Mouse (Mus musculus): ENCODE measurements at regions not wholly inside any gene's neighbourhood (a gene's known extent, or its start where the extent isn't known, plus 50 kb on each side); places are given as distances from the start of the nearest gene placed in this dataset.

DNA sequence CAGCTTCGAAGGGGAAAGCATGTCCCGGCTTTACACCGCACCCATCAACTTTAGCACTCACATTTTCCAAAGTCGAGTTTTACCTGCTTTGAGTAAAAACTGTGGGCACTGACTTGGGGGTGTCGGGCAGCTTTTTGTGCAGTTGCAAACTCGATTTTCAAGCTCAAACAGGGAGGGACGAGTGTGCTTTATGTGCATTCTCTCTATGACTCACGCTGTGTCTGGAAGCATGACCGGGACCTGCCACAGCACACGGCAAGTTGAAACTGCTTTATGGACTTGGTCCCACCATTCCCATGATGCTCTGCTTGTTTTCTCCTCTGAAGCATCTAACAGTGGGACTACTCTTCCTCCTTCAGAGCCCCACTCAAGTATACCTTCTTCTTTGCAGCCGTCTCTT lies 174.8 kb downstream of the Sox2 start:
- no peak for ATAC-seq

DNA sequence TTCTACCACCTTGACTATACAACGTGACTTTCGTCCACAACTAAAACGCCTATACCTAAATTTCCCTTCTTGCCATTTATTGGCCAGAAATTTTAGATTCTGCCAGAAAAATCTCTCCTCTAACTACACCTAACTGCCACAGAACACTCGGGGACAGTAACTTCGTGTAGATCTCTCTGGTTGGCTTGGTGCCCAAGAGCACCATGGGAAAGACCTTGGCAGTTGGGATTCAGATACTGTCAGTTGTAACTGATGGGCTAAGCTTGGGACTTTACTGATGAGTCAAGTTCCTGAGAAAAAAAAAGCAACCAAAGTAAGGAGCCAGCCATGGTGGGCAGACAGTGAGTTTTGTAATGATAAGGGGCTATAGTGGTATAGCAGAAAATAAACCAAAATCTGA lies 176.2 kb downstream of the Sox2 start:
- 91% methylated on average over 5 of the region's 5 CpGs for WGBS
- H3K4me1 ChIP-seq (ENCODE audit: control insufficient read depth, insufficient read depth, low read length) = no peaks in the 10 kb centered on the region
- H3K9ac ChIP-seq (ENCODE audit: low read depth, low read length) = no peak overlapping the region
- H3K36me3 ChIP-seq (ENCODE audit: control insufficient read depth, insufficient read depth, low read length) = no peaks in the 10 kb centered on the region
- no peak overlapping the region for H3K4me2 ChIP-seq (ENCODE audit: low read length)
- no peak overlapping the region for H3K4me3 ChIP-seq (ENCODE audit: low read depth, low read length)
- H3K27me3 ChIP-seq (ENCODE audit: control insufficient read depth, insufficient read depth, low read depth, low read length) = no peaks in the 10 kb centered on the region
- ATAC-seq = no peak
- no peak overlapping the region for H3K27ac ChIP-seq (ENCODE audit: low read length)
- H3K9me3 ChIP-seq (replicated peaks; ENCODE audit: control insufficient read depth, low read length, poor library complexity, severe bottlenecking) = no peaks in the 10 kb centered on the region

More for the DNA sequence above, 174.8 kb downstream of the Sox2 start:
- Histone ChIP-seq H3K9me3 (replicated peaks; ENCODE audit: control insufficient read depth, low read length, poor library complexity, severe bottlenecking) (no peaks in the 10 kb centered on the region), H3K4me1 (ENCODE audit: control insufficient read depth, insufficient read depth, low read length) (no peaks in the 10 kb centered on the region), H3K27me3 (ENCODE audit: control insufficient read depth, insufficient read depth, low read depth, low read length) (no peaks in the 10 kb centered on the region), H3K4me3 (ENCODE audit: low read depth, low read length) (no peak overlapping the region), H3K9ac (ENCODE audit: low read depth, low read length) (no peak overlapping the region), H3K36me3 (ENCODE audit: control insufficient read depth, insufficient read depth, low read length) (no peaks in the 10 kb centered on the region), H3K27ac (ENCODE audit: low read length) (no peak overlapping the region), H3K4me2 (ENCODE audit: low read length) (no peak overlapping the region)
- 88% methylated on average over 11 of the region's 11 CpGs for WGBS

DNA sequence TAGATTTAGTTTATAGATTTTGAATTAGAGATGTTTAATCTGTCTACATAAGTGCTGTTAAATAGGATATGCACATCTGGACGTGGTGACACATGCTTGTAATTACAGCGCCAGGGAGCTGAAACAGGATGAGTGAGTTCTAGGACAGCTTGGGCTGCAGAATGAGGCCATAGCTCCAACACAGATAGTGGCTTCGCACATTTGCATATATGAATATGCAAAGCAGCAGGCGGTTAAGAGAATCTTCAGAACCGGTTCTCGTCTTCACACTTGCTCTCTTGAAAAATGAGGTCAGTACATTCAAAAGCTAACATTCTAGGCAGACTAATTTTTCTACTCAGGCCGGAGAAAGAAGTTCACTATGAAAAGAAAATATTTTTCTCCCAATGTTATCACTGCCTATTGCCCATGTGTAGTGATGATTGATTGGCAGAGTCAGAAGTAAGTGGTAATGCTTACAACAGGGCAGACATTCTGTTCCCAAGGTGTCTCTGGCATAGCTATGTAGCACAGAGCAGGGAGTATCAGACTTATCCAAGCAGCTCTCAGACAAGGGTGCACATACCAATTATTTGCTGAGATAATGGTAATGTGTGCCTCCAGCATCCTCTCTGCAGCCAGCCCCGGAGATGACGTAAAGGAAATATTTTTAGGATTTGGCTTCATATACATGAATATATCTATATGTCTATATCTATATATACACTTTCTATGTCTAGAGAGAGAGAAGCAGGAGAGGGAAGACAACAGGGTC lies 178.4 kb downstream of the Sox2 start:
- 53% methylated on average over 9 of the region's 9 CpGs for WGBS
- H3K27me3 ChIP-seq (ENCODE audit: control insufficient read depth, insufficient read depth, low read depth, low read length) = no peaks in the 10 kb centered on the region
- no peak overlapping the region for H3K4me2 ChIP-seq (ENCODE audit: low read length)
- no peak overlapping the region for H3K9ac ChIP-seq (ENCODE audit: low read depth, low read length)
- no peaks in the 10 kb centered on the region for H3K36me3 ChIP-seq (ENCODE audit: control insufficient read depth, insufficient read depth, low read length)
- no peaks in the 10 kb centered on the region for H3K4me1 ChIP-seq (ENCODE audit: control insufficient read depth, insufficient read depth, low read length)
- no peaks in the 10 kb centered on the region for H3K9me3 ChIP-seq (replicated peaks; ENCODE audit: control insufficient read depth, low read length, poor library complexity, severe bottlenecking)
- ATAC-seq = no peak
- no peak overlapping the region for H3K4me3 ChIP-seq (ENCODE audit: low read depth, low read length)
- H3K27ac ChIP-seq (ENCODE audit: low read length) = no peak overlapping the region

- Histone ChIP-seq H3K9ac (ENCODE audit: low read depth, low read length) (no peak overlapping the region), H3K4me2 (ENCODE audit: low read length) (no peak overlapping the region), H3K4me1 (ENCODE audit: control insufficient read depth, insufficient read depth, low read length) (no peaks in the 10 kb centered on the region; the same call in 1 of the 2 replicates), H3K4me3 (ENCODE audit: low read depth, low read length) (no peak overlapping the region), H3K27ac (ENCODE audit: low read length) (no peak overlapping the region), H3K36me3 (ENCODE audit: control insufficient read depth, insufficient read depth, low read length) (no peaks in the 10 kb centered on the region), H3K27me3 (ENCODE audit: control insufficient read depth, insufficient read depth, low read depth, low read length) (no peaks in the 10 kb centered on the region), H3K9me3 (replicated peaks; ENCODE audit: control insufficient read depth, low read length, poor library complexity, severe bottlenecking) (no peaks in the 10 kb centered on the region)
- ATAC-seq = no peak
- WGBS = 68% methylated on average over 8 of the region's 8 CpGs
These were observed 186.6 kb downstream of the Sox2 start for GRCm38 (mm10) chr3:34836741-34837267.

DNA sequence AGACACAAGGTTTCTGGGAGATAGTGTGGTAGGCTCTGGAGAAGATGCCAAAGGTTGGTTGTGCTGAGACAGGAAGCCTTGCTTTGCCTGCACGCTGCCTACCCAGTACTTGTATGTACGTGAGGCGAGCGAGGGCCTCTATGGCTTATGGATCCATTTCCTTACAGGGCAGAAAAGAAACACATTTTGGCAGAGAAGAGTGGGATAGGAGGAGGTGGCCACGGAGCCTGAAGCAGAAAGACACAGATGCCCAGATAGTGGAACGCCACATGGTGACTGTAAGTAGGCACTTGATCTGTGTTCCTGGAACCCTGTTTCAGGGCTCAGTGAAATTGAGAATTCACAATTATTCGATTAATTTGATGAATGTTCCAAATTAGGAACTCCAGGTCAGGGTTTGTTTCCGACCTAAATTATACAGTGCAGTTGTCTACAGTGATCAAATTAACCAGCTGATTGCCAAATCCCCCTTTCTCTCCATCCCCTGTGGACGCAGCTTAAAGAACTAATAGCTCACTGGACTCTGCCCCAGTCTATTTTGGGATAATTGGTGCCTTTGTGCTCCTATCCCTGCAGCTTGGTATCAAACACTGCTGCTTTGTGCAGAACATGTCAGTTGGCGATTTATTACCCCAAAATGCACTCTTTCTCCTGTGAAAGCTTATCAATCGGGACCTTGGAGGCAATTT lies 187.6 kb downstream of the Sox2 start:
- ATAC-seq = peak; percentile 45; the same call in 1 of the 2 replicates
- Histone ChIP-seq H3K9me3 (replicated peaks; ENCODE audit: control insufficient read depth, low read length, poor library complexity, severe bottlenecking) (no peaks in the 10 kb centered on the region), H3K4me3 (ENCODE audit: low read depth, low read length) (no peak overlapping the region), H3K36me3 (ENCODE audit: control insufficient read depth, insufficient read depth, low read length) (no peaks in the 10 kb centered on the region), H3K4me1 (ENCODE audit: control insufficient read depth, insufficient read depth, low read length) (no peaks in the 10 kb centered on the region; the same call in 1 of the 2 replicates), H3K9ac (ENCODE audit: low read depth, low read length) (no peak overlapping the region), H3K4me2 (ENCODE audit: low read length) (no peak overlapping the region), H3K27ac (ENCODE audit: low read length) (no peak overlapping the region), H3K27me3 (ENCODE audit: control insufficient read depth, insufficient read depth, low read depth, low read length) (no peaks in the 10 kb centered on the region)
- WGBS = 55% methylated on average over 11 of the region's 11 CpGs

- WGBS = 49% methylated on average over 16 of the region's 16 CpGs
- ATAC-seq = peak; percentile 70
- Histone ChIP-seq H3K9ac (ENCODE audit: low read depth, low read length) (no peak overlapping the region), H3K4me1 (ENCODE audit: control insufficient read depth, insufficient read depth, low read length) (no peaks in the 10 kb centered on the region), H3K4me2 (ENCODE audit: low read length) (no peak overlapping the region), H3K4me3 (ENCODE audit: low read depth, low read length) (no peak overlapping the region), H3K27ac (ENCODE audit: low read length) (no peak overlapping the region), H3K9me3 (replicated peaks; ENCODE audit: control insufficient read depth, low read length, poor library complexity, severe bottlenecking) (no peaks in the 10 kb centered on the region), H3K27me3 (ENCODE audit: control insufficient read depth, insufficient read depth, low read depth, low read length) (no peaks in the 10 kb centered on the region), H3K36me3 (ENCODE audit: control insufficient read depth, insufficient read depth, low read length) (no peaks in the 10 kb centered on the region)
These were observed 210.9 kb downstream of the Sox2 start for GRCm38 (mm10) chr3:34860877-34861649.

DNA sequence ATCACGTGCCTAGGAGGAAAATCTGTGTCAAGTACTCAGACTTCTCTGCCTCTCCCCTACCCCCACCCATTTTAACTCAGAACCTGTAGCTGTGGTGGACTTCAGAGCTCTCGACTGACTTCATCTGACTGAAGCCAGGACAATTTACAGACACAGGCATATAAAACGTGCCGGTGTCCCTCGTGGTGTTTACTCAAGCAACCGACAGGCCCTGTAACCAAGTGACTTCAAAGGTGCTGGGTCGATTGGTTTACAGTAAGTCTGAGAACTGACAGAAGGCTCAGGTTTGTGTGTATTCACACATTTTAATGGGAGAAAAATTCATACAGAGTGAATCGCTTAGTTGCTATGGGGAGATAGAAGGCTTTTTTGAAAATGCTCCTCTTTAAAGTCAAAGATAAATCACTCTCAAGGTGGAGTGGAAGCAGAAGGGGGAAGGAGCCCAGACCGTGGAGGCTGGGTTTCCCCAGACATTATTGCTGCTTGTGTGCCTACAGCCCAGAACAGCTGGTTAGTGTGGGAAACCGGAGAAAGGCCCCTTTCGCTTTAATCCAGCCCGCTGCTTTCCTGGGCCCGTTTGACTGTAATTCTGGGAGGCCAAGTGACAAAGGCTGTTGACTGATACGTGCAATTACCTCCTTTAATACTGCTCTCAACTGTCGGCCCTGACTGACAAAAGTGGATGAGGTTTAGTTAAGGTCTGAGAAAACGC lies 218.6 kb downstream of the Sox2 start:
- 0 out of 2 replicates have a peak, but pooled peaks have one; percentile 44 for ATAC-seq
- 41% methylated on average over 16 of the region's 16 CpGs for WGBS
- Histone ChIP-seq H3K36me3 (ENCODE audit: control insufficient read depth, insufficient read depth, low read length) (no peaks in the 10 kb centered on the region), H3K4me1 (ENCODE audit: control insufficient read depth, insufficient read depth, low read length) (peaks cover 10% of the 10 kb centered on the region), H3K4me2 (ENCODE audit: low read length) (no peak overlapping the region), H3K4me3 (ENCODE audit: low read depth, low read length) (no peak overlapping the region), H3K27me3 (ENCODE audit: control insufficient read depth, insufficient read depth, low read depth, low read length) (no peaks in the 10 kb centered on the region), H3K9ac (ENCODE audit: low read depth, low read length) (no peak overlapping the region; the same call in 1 of the 2 replicates), H3K9me3 (replicated peaks; ENCODE audit: control insufficient read depth, low read length, poor library complexity, severe bottlenecking) (no peaks in the 10 kb centered on the region), H3K27ac (ENCODE audit: low read length) (no peak overlapping the region)

DNA sequence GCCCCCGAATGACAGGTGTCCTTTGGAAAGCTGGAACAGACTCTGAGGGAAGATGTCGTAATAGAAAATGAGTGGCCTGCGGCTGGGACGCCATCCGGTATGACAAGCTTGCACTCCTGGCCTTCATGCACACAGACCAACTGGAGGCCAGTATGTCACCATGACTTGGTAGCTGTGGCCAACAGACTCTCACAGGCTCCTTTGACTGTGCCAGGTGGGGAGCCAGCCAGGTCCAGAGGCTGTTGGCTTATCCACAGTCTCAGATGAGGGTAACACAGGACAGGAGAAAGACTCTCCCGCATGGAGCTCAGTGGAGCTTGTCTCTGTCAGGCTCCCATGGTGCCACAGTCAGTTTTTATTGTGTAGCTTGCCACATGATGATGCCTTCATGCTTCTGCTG lies 219.7 kb downstream of the Sox2 start:
- Histone ChIP-seq H3K4me1 (ENCODE audit: control insufficient read depth, insufficient read depth, low read length) (peaks cover 10% of the 10 kb centered on the region), H3K4me2 (ENCODE audit: low read length) (no peak overlapping the region), H3K36me3 (ENCODE audit: control insufficient read depth, insufficient read depth, low read length) (no peaks in the 10 kb centered on the region), H3K27ac (ENCODE audit: low read length) (no peak overlapping the region), H3K27me3 (ENCODE audit: control insufficient read depth, insufficient read depth, low read depth, low read length) (no peaks in the 10 kb centered on the region), H3K4me3 (ENCODE audit: low read depth, low read length) (no peak overlapping the region), H3K9me3 (replicated peaks; ENCODE audit: control insufficient read depth, low read length, poor library complexity, severe bottlenecking) (no peaks in the 10 kb centered on the region), H3K9ac (ENCODE audit: low read depth, low read length) (no peak overlapping the region)
- 92% methylated on average over 6 of the region's 6 CpGs for WGBS
- no peak for ATAC-seq

Data from midbrain, embryonic 16.5 days (tissue).